Mouse (Mus musculus) midbrain, postnatal 0 days (tissue): ENCODE data around the gene Rgsl1. TPM values are rescaled to one million over a fixed set of nuclear protein-coding genes. Genes with fewer than 3 reads are reported as not detected.

Source experiments
- ATAC-seq: fragments of 200-750 bp; cut with Nextera tagmentation; 2 replicates; pipeline ENCODE4 v1.8.0; 2017; ENCODE audit warnings: moderate number of reproducible peaks, mild to moderate bottlenecking, moderate TSS enrichment, moderate library complexity; ENCODE audit not compliant: low FRiP score
- DNase-seq: peaks from one replicate; pipeline ENCODE4 v3.0.0-alpha.2; 2015; ENCODE audit warnings: low spot score
- H3K27ac ChIP-seq: fragments of 300-500 bp; sonication (generic); 2 replicates; pipeline ENCODE4 v1.5.1; 2014; ENCODE audit warnings: low read depth, mild to moderate bottlenecking, low read length, mixed read lengths
- H3K27me3 ChIP-seq: fragments of 300-500 bp; sonication (generic); 2 replicates; pipeline ENCODE4 v1.6.1; 2014; ENCODE audit warnings: low read length, control low read depth, mixed read lengths; ENCODE audit not compliant: insufficient read depth
- H3K36me3 ChIP-seq: fragments of 300-500 bp; sonication (generic); 2 replicates; pipeline ENCODE4 v1.6.1; 2014; ENCODE audit warnings: low read length, control low read depth, mixed read lengths; ENCODE audit not compliant: insufficient read depth
- H3K4me1 ChIP-seq: fragments of 300-500 bp; sonication (generic); 2 replicates; pipeline ENCODE4 v1.6.1; 2014; ENCODE audit warnings: mild to moderate bottlenecking, control low read depth, antibody characterized with exemption, low read length, mixed read lengths; ENCODE audit not compliant: insufficient read depth
- H3K4me2 ChIP-seq: fragments of 300-500 bp; sonication (generic); 2 replicates; pipeline ENCODE4 v1.6.1; 2014; ENCODE audit warnings: low read depth, mild to moderate bottlenecking, low read length, mixed read lengths; ENCODE audit not compliant: poor library complexity, severe bottlenecking
- H3K4me3 ChIP-seq: fragments of 300-500 bp; sonication (generic); 2 replicates; pipeline ENCODE4 v1.5.1; 2014; ENCODE audit warnings: low read depth, mild to moderate bottlenecking, low read length, moderate library complexity
- H3K9ac ChIP-seq: fragments of 300-500 bp; sonication (generic); replicated peaks from 2 replicates; pipeline ENCODE4 v1.6.1; 2014; ENCODE audit warnings: mild to moderate bottlenecking, low read length, moderate library complexity, mixed read lengths; ENCODE audit not compliant: poor library complexity, severe bottlenecking
- H3K9me3 ChIP-seq: fragments of 300-500 bp; sonication (generic); 2 replicates; pipeline ENCODE4 v1.6.1; 2016; ENCODE audit warnings: low read length, control low read depth
- CTCF ChIP-seq: IDR thresholded peaks from 2 replicates; pipeline ENCODE4 v1.5.1; 2016; ENCODE audit warnings: antibody characterized with exemption, mild to moderate bottlenecking
- WGBS: fragments of 180-500 bp; shearing (Covaris S2); extraction: QIAGEN DNeasy Blood & Tissue Kit; methylation state at CpG from one replicate; pipeline ENCODE4 v1.1.7; 2014; 5-methylcytosine and 5-hydroxymethylcytosine counted together
- polyA plus RNA-seq: library from polyadenylated mRNA; unstranded; fragments of >200 nt; fragmentation: Nextera tagmentation; extraction: Ambion mirVana; gene quantifications from 2 replicates; pipeline ENCODE4 v1.2.1, GENCODE M21; 2015
- total RNA-seq: library from RNA; depleted of rRNA; stranded (reverse); fragments of >200 nt; gene quantifications from 2 replicates; pipeline ENCODE4 v1.2.3, GENCODE M21; 2014

Gene Rgsl1
- total and polyA plus RNA-seq, 2 experiments from 2014 or later = 0.05 to 0.12 TPM

GRCm38 (mm10) chr1:153749211-153749801 lies 94.6 kb downstream of the Rgsl1 start, which contains the start of gene Rnasel:
Gene Rnasel, plus strand, starts transcription at chr1:153749426.
- peak; percentile 69 for ATAC-seq
- WGBS = 2% methylated on average over 18 of the region's 18 CpGs

GRCm38 (mm10) chr1:153748549-153748948 lies 95.4 kb downstream of the Rgsl1 start:
- Histone ChIP-seq H3K36me3 (no peaks in the 10 kb centered on the region; the same call in 1 of the 2 replicates), H3K9ac (no peak overlapping the region), H3K4me2 (peak overlapping the region; percentile 71), H3K27me3 (no peaks in the 10 kb centered on the region), H3K4me1 (peaks cover 11% of the 10 kb centered on the region; the same call in 1 of the 2 replicates), H3K9me3 (no peaks in the 10 kb centered on the region), H3K4me3 (no peak overlapping the region), H3K27ac (no peak overlapping the region)
- ATAC-seq = no peak
- WGBS = 0% methylated on average over 1 of the region's 1 CpGs
- peak; percentile 67 for DNase-seq
- no peak for TF ChIP-seq CTCF

More at GRCm38 (mm10) chr1:153749211-153749801, 94.6 kb downstream of the Rgsl1 start, which contains the start of gene Rnasel:
- no peaks in the 10 kb centered on the region for H3K27me3 ChIP-seq
- H3K4me3 ChIP-seq = peak within 1 kb of the TSS; percentile 35
- H3K9ac ChIP-seq = peak within 1 kb of the TSS; percentile 73
- peak within 1 kb of the TSS; percentile 71 for H3K4me2 ChIP-seq
- no peaks in the 10 kb centered on the region for H3K9me3 ChIP-seq
- DNase-seq = peak; percentile 92
- H3K27ac ChIP-seq = peak within 1 kb of the TSS; percentile 79
- peak; percentile 94 for TF ChIP-seq CTCF
- peaks cover 11% of the 10 kb centered on the region; the same call in 1 of the 2 replicates for H3K4me1 ChIP-seq
- no peaks in the 10 kb centered on the region for H3K36me3 ChIP-seq

- H3K9me3 ChIP-seq = no peaks in the 10 kb centered on the region
- no peak for TF ChIP-seq CTCF
- peaks cover 11% of the 10 kb centered on the region; the same call in 1 of the 2 replicates for H3K4me1 ChIP-seq
- no peak for DNase-seq
- ATAC-seq = no peak
- 71% methylated on average over 12 of the region's 12 CpGs for WGBS
- H3K27ac ChIP-seq = no peak overlapping the region
- no peak overlapping the region for H3K4me3 ChIP-seq
- H3K9ac ChIP-seq = no peak overlapping the region
- no peaks in the 10 kb centered on the region for H3K27me3 ChIP-seq
- H3K4me2 ChIP-seq = no peak overlapping the region
- no peaks in the 10 kb centered on the region; the same call in 1 of the 2 replicates for H3K36me3 ChIP-seq
These were observed 95.9 kb downstream of the Rgsl1 start for GRCm38 (mm10) chr1:153747861-153748530.

- no peaks in the 10 kb centered on the region; the same call in 1 of the 2 replicates for H3K36me3 ChIP-seq
- no peak for ATAC-seq
- H3K27ac ChIP-seq = no peak overlapping the region
- H3K9me3 ChIP-seq = no peaks in the 10 kb centered on the region
- no peaks in the 10 kb centered on the region for H3K27me3 ChIP-seq
- TF ChIP-seq CTCF = peak; percentile 93
- H3K4me1 ChIP-seq = peaks cover 9% of the 10 kb centered on the region; the same call in 1 of the 2 replicates
- DNase-seq = peak; percentile 90
- no peak overlapping the region for H3K4me2 ChIP-seq
- WGBS = 3% methylated on average over 12 of the region's 12 CpGs
- no peak overlapping the region for H3K9ac ChIP-seq
- no peak overlapping the region for H3K4me3 ChIP-seq
These were observed 97.2 kb downstream of the Rgsl1 start for GRCm38 (mm10) chr1:153746728-153747127.

GRCm38 (mm10) chr1:153746119-153746670 lies 97.7 kb downstream of the Rgsl1 start:
- no peak overlapping the region for H3K9ac ChIP-seq
- no peaks in the 10 kb centered on the region for H3K9me3 ChIP-seq
- no peak overlapping the region for H3K4me2 ChIP-seq
- DNase-seq (no peak), ATAC-seq (no peak)
- no peak overlapping the region for H3K4me3 ChIP-seq
- no peaks in the 10 kb centered on the region; the same call in 1 of the 2 replicates for H3K36me3 ChIP-seq
- WGBS = 66% methylated on average over 14 of the region's 14 CpGs
- H3K4me1 ChIP-seq = peaks cover 7% of the 10 kb centered on the region; the same call in 1 of the 2 replicates
- no peak overlapping the region for H3K27ac ChIP-seq
- TF ChIP-seq CTCF = no peak
- H3K27me3 ChIP-seq = no peaks in the 10 kb centered on the region
